Mouse (Mus musculus): Measurements from ENCODE around the gene Pde4b. TPM values are rescaled to one million over a fixed set of nuclear protein-coding genes. Genes with fewer than 3 reads are reported as not detected.

Gene Pde4b
- polyA plus RNA-seq, 1 experiment from 2014 or later: 3.1 TPM

Other genes starting within 250 kb of the Pde4b start
- gene B020004J07Rik, start 243.5 kb upstream of the Pde4b start, polyA plus RNA-seq (2015; fragmentation: Nextera tagmentation; extraction: Ambion mirVana): not detected in 2 replicates
- not detected in 2 replicates for gene C130073F10Rik, start 193.8 kb upstream of the Pde4b start, polyA plus RNA-seq (2015; fragmentation: Nextera tagmentation; extraction: Ambion mirVana)
- not detected in 2 replicates for gene Gm12800, start 178.4 kb upstream of the Pde4b start, polyA plus RNA-seq (2015; fragmentation: Nextera tagmentation; extraction: Ambion mirVana)
- gene Gm12794, start 147.1 kb upstream of the Pde4b start, polyA plus RNA-seq (2015; fragmentation: Nextera tagmentation; extraction: Ambion mirVana): not detected in 2 replicates
- not detected in 2 replicates for gene Gm12790, start 106.5 kb upstream of the Pde4b start, polyA plus RNA-seq (2015; fragmentation: Nextera tagmentation; extraction: Ambion mirVana)
- not detected in 2 replicates for gene Gm12789, start 100.9 kb upstream of the Pde4b start, polyA plus RNA-seq (2015; fragmentation: Nextera tagmentation; extraction: Ambion mirVana)